Mouse (Mus musculus): ENCODE results near the gene Plxnb2.

The Plxnb2 gene

GRCm38 (mm10) chr15:89148496-89149270, 31.9 kb downstream of the Plxnb2 start:
- DNase-seq: no peak

GRCm38 (mm10) chr15:89147895-89148294, 32.7 kb downstream of the Plxnb2 start:
- DNase-seq: no peak

GRCm38 (mm10) chr15:89147456-89147855, 33.1 kb downstream of the Plxnb2 start:
- DNase-seq: no peak

GRCm38 (mm10) chr15:89147024-89147423, 33.6 kb downstream of the Plxnb2 start:
- no peak for DNase-seq

GRCm38 (mm10) chr15:89146537-89146936, 34.1 kb downstream of the Plxnb2 start:
- peak; percentile 62 to 66 for DNase-seq

GRCm38 (mm10) chr15:89145813-89146350, 34.7 kb downstream of the Plxnb2 start:
- DNase-seq: no peak

GRCm38 (mm10) chr15:89144965-89145364, 35.6 kb downstream of the Plxnb2 start:
- no peak for DNase-seq

- DNase-seq: no peak
Measured at GRCm38 (mm10) chr15:89143134-89143533, 37.5 kb downstream of the Plxnb2 start.

GRCm38 (mm10) chr15:89141905-89142304, 38.7 kb downstream of the Plxnb2 start:
- DNase-seq: no peak

GRCm38 (mm10) chr15:89141443-89141842, 39.1 kb downstream of the Plxnb2 start:
- no peak for DNase-seq

GRCm38 (mm10) chr15:89140659-89141252, 39.8 kb downstream of the Plxnb2 start, which contains the start of gene Mapk12:
Mapk12 (minus strand) TSS chr15:89140703.
- DNase-seq: peak; percentile 66 to 81

- peak; percentile 48 to 66 for DNase-seq
Measured at GRCm38 (mm10) chr15:89140048-89140658, 40.4 kb downstream of the Plxnb2 start.

- no peak for DNase-seq
Measured at GRCm38 (mm10) chr15:89138531-89138930, 42.1 kb downstream of the Plxnb2 start.

- DNase-seq: no peak
Measured at GRCm38 (mm10) chr15:89138046-89138405, 42.6 kb downstream of the Plxnb2 start.

GRCm38 (mm10) chr15:89137378-89138045, 43.1 kb downstream of the Plxnb2 start:
- no peak for DNase-seq

GRCm38 (mm10) chr15:89136461-89137155, 44.0 kb downstream of the Plxnb2 start:
- no peak for DNase-seq

GRCm38 (mm10) chr15:89131316-89131715, 49.3 kb downstream of the Plxnb2 start:
- peak; percentile 39 to 48 for DNase-seq

- no peak for DNase-seq
Measured at GRCm38 (mm10) chr15:89130245-89130644, 50.3 kb downstream of the Plxnb2 start.

- peak; percentile 86 to 87 for DNase-seq
Measured at GRCm38 (mm10) chr15:89128382-89129350, 51.9 kb downstream of the Plxnb2 start, which contains the start of gene Hdac10. Hdac10 (minus strand) TSS chr15:89128700.

GRCm38 (mm10) chr15:89127364-89127940, 53.1 kb downstream of the Plxnb2 start:
- DNase-seq: peak in 1 of 2 experiments; percentile 23

GRCm38 (mm10) chr15:89126622-89127021, 54.0 kb downstream of the Plxnb2 start:
- peak in 1 of 2 experiments; percentile 16 for DNase-seq

All from lung, postnatal 4 days (tissue).